Mouse (Mus musculus) layer of hippocampus, adult 11-12 months (tissue): ENCODE results near the gene Dock8.
A peak's percentile ranks its signal among the peaks of the same experiment; 100 is the strongest.

Experiments used
- DNase-seq: peaks from one replicate; pipeline ENCODE4 v3.0.0; 2022; ENCODE audit warnings: low spot score

Dock8 gene

GRCm38 (mm10) chr19:25062188-25062856 lies 63.0 kb downstream of the Dock8 start:
- DNase-seq = no peak

- DNase-seq = no peak
These were observed 63.5 kb downstream of the Dock8 start for GRCm38 (mm10) chr19:25062857-25063240.

GRCm38 (mm10) chr19:25066229-25066628 lies 66.9 kb downstream of the Dock8 start:
- DNase-seq = no peak

- DNase-seq = no peak
These were observed 69.2 kb downstream of the Dock8 start for GRCm38 (mm10) chr19:25068518-25068917.

GRCm38 (mm10) chr19:25072521-25072920 lies 73.2 kb downstream of the Dock8 start:
- no peak for DNase-seq

GRCm38 (mm10) chr19:25074741-25075140 lies 75.4 kb downstream of the Dock8 start:
- peak; percentile 9 for DNase-seq

- no peak for DNase-seq
These were observed 78.3 kb downstream of the Dock8 start for GRCm38 (mm10) chr19:25077636-25078035.

- DNase-seq = no peak
These were observed 78.8 kb downstream of the Dock8 start for GRCm38 (mm10) chr19:25078130-25078529.

- DNase-seq = no peak
These were observed 80.8 kb downstream of the Dock8 start for GRCm38 (mm10) chr19:25080166-25080565.

GRCm38 (mm10) chr19:25082839-25083238 lies 83.5 kb downstream of the Dock8 start:
- no peak for DNase-seq

- no peak for DNase-seq
These were observed 87.8 kb downstream of the Dock8 start for GRCm38 (mm10) chr19:25087181-25087580.

GRCm38 (mm10) chr19:25089746-25090145 lies 90.4 kb downstream of the Dock8 start:
- no peak for DNase-seq

- DNase-seq = no peak
These were observed 95.8 kb downstream of the Dock8 start for GRCm38 (mm10) chr19:25095135-25095534.

GRCm38 (mm10) chr19:25096316-25096715 lies 97.0 kb downstream of the Dock8 start:
- no peak for DNase-seq

GRCm38 (mm10) chr19:25096986-25097385 lies 97.7 kb downstream of the Dock8 start:
- DNase-seq = no peak

- no peak for DNase-seq
These were observed 98.2 kb downstream of the Dock8 start for GRCm38 (mm10) chr19:25097506-25097905.

GRCm38 (mm10) chr19:25097951-25098350 lies 98.6 kb downstream of the Dock8 start:
- DNase-seq = no peak

- no peak for DNase-seq
These were observed 99.6 kb downstream of the Dock8 start for GRCm38 (mm10) chr19:25098941-25099340.

- DNase-seq = no peak
These were observed 106.3 kb downstream of the Dock8 start for GRCm38 (mm10) chr19:25105682-25106081.

GRCm38 (mm10) chr19:25106315-25106714 lies 107.0 kb downstream of the Dock8 start:
- no peak for DNase-seq

- peak; percentile 29 for DNase-seq
These were observed 108.1 kb downstream of the Dock8 start for GRCm38 (mm10) chr19:25107417-25107816.

- no peak for DNase-seq
These were observed 112.4 kb downstream of the Dock8 start for GRCm38 (mm10) chr19:25111591-25112233.

- DNase-seq = no peak
These were observed 117.6 kb downstream of the Dock8 start for GRCm38 (mm10) chr19:25116981-25117380.

- DNase-seq = peak; percentile 11
These were observed 123.1 kb downstream of the Dock8 start for GRCm38 (mm10) chr19:25122417-25122816.
